In the genomic region with DNA sequence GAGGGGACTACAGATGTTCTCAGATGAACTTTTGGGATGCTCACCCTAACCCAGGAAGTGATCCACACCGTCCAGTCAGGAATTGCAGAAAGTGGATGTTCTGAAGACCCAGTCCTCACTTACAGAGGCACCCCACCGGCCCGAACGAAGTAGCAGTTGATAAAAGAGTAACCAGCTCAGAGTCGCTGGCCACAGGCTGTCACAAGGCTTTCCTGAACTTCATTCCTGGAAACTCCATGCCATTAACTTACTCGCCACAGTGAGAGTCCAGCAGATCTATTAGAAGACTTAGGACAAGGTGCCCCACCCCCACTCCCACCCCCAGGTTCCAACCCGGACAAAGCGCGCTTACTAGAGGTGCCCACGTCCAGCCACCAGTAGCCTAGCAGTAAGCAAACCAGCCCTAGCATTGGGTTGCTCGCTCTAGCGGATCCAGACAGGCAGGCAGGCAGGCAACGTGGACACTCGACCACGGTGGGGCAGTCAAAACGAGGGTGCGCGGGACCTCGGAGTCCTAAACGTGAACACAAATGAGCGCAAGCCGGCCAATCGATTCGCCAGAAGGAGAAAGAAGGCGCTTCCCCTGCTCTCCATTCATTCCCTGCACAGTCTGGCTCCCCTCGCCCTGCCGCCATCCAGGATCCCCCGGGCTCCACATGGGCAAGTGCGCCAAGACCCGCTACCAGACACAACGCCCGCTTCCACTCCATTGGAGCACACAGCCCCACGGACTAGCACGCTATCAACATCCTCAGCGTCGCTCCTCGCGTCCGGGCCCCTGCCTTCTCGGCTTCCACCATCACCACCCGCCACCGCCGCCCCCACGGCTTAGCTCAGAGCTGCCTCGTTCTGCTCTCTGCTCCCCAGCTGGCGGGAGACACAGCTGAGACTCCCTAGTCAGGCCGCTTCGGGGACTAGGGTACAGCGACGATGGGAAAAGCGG, we compare ENCODE assay signal across 8 mouse cellular contexts. TPM values are rescaled to one million over a fixed set of nuclear protein-coding genes. Genes with fewer than 3 reads are reported as not detected.
DNase-seq lines count a peak whose midpoint lies in the region; ATAC-seq lines count a peak whose summit lies in the region.

No protein-coding gene starts in this region.

- peak overlapping the region; percentile 92 for H3K27ac ChIP-seq in intestine, embryonic 16.5 days (ENCODE audit: low read length)
- H3K27ac ChIP-seq in limb, embryonic 10.5 days = peak overlapping the region; percentile 93
- peak overlapping the region; percentile 80 for H3K27ac ChIP-seq in midbrain, embryonic 11.5 days (ENCODE audit: low read depth, low read length)

- H3K4me2 ChIP-seq in intestine, embryonic 16.5 days (ENCODE audit: low read depth, low read length) = peak overlapping the region; percentile 90
- H3K4me2 ChIP-seq in midbrain, embryonic 11.5 days = peak overlapping the region; percentile 96

- peak overlapping the region; percentile 89 for H3K9ac ChIP-seq in intestine, embryonic 16.5 days (ENCODE audit: low read depth, low read length)
- H3K9ac ChIP-seq in midbrain, embryonic 11.5 days (ENCODE audit: low read length) = peak overlapping the region; percentile 93

- peak overlapping the region; percentile 84 for H3K4me3 ChIP-seq in intestine, embryonic 16.5 days (ENCODE audit: low read length)
- peak overlapping the region; percentile 86 for H3K4me3 ChIP-seq in limb, embryonic 10.5 days
- peak overlapping the region; percentile 89 for H3K4me3 ChIP-seq in midbrain, embryonic 11.5 days (ENCODE audit: low read depth, low read length)

- peaks cover 31% of the 10 kb centered on the region for H3K4me1 ChIP-seq in intestine, embryonic 16.5 days (ENCODE audit: control insufficient read depth, insufficient read depth, low read length)
- peaks cover 64% of the 10 kb centered on the region for H3K4me1 ChIP-seq in limb, embryonic 10.5 days
- peaks cover 17% of the 10 kb centered on the region for H3K4me1 ChIP-seq in midbrain, embryonic 11.5 days (ENCODE audit: control insufficient read depth, insufficient read depth, low read length)

- H3K27me3 ChIP-seq in intestine, embryonic 16.5 days (replicated peaks; ENCODE audit: control insufficient read depth, insufficient read depth, low read length) = no peaks in the 10 kb centered on the region
- H3K27me3 ChIP-seq in limb, embryonic 10.5 days (ENCODE audit: low read depth, poor library complexity, severe bottlenecking) = peaks cover 27% of the 10 kb centered on the region
- no peaks in the 10 kb centered on the region; the same call in 1 of the 2 replicates for H3K27me3 ChIP-seq in midbrain, embryonic 11.5 days (ENCODE audit: control insufficient read depth, insufficient read depth, low read length)

- peak; percentile 39 for ATAC-seq in intestine, embryonic 16.5 days
- ATAC-seq in midbrain, embryonic 11.5 days (ENCODE audit: low FRiP score) = peak; percentile 83
- ATAC-seq in erythroid progenitor cell, adult 5-6 weeks (replicated peaks; ENCODE audit: low FRiP score, poor library complexity, severe bottlenecking) = no peak

- WGBS in intestine, embryonic 16.5 days = 2% methylated on average over 51 of the region's 51 CpGs
- WGBS in limb, embryonic 10.5 days = 2% methylated on average over 51 of the region's 51 CpGs
- WGBS in midbrain, embryonic 11.5 days = 1% methylated on average over 51 of the region's 51 CpGs

- no peaks in the 10 kb centered on the region for H3K36me3 ChIP-seq in intestine, embryonic 16.5 days (ENCODE audit: control insufficient read depth, insufficient read depth, low read length)
- no peaks in the 10 kb centered on the region for H3K36me3 ChIP-seq in limb, embryonic 10.5 days
- no peaks in the 10 kb centered on the region for H3K36me3 ChIP-seq in midbrain, embryonic 11.5 days (ENCODE audit: control insufficient read depth, insufficient read depth, low read length)

- no peaks in the 10 kb centered on the region for H3K9me3 ChIP-seq in intestine, embryonic 16.5 days (ENCODE audit: control insufficient read depth, low read length)
- no peaks in the 10 kb centered on the region for H3K9me3 ChIP-seq in limb, embryonic 10.5 days (replicated peaks)
- no peaks in the 10 kb centered on the region for H3K9me3 ChIP-seq in midbrain, embryonic 11.5 days (ENCODE audit: control insufficient read depth, low read length)

- DNase-seq in adrenal gland, postnatal 10 days = peak; percentile 84
- peak; percentile 75 for DNase-seq in embryo, embryonic 11.5 days (ENCODE audit: low read depth, low spot score)
- DNase-seq in gastrocnemius, postnatal 4 days (ENCODE audit: low spot score in 2 of 2) = peak; percentile 63 to 78
- DNase-seq in limb, embryonic 10.5 days (ENCODE audit: low spot score) = peak; percentile 86
- peak; percentile 88 for DNase-seq in midbrain, embryonic 11.5 days (ENCODE audit: low spot score, missing footprints)
- DNase-seq in skeletal muscle tissue, adult 2 months (ENCODE audit: low read depth, low spot score) = peak; percentile 56

RNA-seq across cellular contexts. Expression of a gene that starts 1.6 kb away (rescaled TPM):
- 10 to 100 TPM; 39.3 to 40.3 TPM for total RNA-seq in adrenal gland, postnatal 10 days (2021)
- total RNA-seq in gastrocnemius, postnatal 4 days (2021) = 10 to 100 TPM; 11.6 to 12.0 TPM
- polyA plus RNA-seq in intestine, embryonic 16.5 days (2015; fragmentation: Nextera tagmentation; extraction: Ambion mirVana) = 20.6 and 21.1 TPM in 2 replicates
- polyA plus RNA-seq in limb, embryonic 10.5 days (2016; fragmentation: Nextera tagmentation; extraction: Ambion mirVana) = 9.2 and 9.6 TPM in 2 replicates
- polyA plus RNA-seq in midbrain, embryonic 11.5 days (2014; fragmentation: Nextera tagmentation; extraction: Ambion mirVana) = 18.0 and 18.2 TPM in 2 replicates
- total RNA-seq in erythroid progenitor cell, adult 5-6 weeks (2015; ENCODE audit: low replicate concordance) = 7.9 and 8.0 TPM in 2 replicates
- 3.6 and 3.8 TPM in 2 replicates for total RNA-seq in erythroid progenitor cell, adult 5-6 weeks (2017; ENCODE audit: low replicate concordance)
